Mouse (Mus musculus): Measurements from ENCODE around the gene Ppp1cb. TPM values are rescaled to one million over a fixed set of nuclear protein-coding genes. Genes with fewer than 3 reads are reported as not detected.

Ppp1cb gene
- polyA plus RNA-seq, 1 experiment: 4.5 TPM

- no peak overlapping the region for H3K4me3 ChIP-seq (ENCODE audit: low read depth, low read length)
- 46% methylated on average over 5 of the region's 5 CpGs for whole genome bisulfite sequencing
- H3K36me3 ChIP-seq (ENCODE audit: control insufficient read depth, insufficient read depth, low read length): no peaks in the 10 kb centered on the region
- TF ChIP-seq POLR2A (IDR thresholded peaks at IDR 0.05; ENCODE audit: low read depth, low read length) (no peak), CTCF (IDR thresholded peaks at IDR 0.05; ENCODE audit: extremely low read depth, insufficient read length, insufficient replicate concordance, low read depth, low read length) (no peak)
- H3K4me1 ChIP-seq (ENCODE audit: control insufficient read depth, insufficient read depth, insufficient read length, low read length): peaks cover 21% of the 10 kb centered on the region
- no peaks in the 10 kb centered on the region for H3K27me3 ChIP-seq (ENCODE audit: control insufficient read depth, insufficient read depth, low read length)
- H3K27ac ChIP-seq (ENCODE audit: insufficient read depth, low read depth, low read length): no peak overlapping the region
Measured at GRCm38 (mm10) chr5:32414461-32414985, 44.1 kb upstream of the Ppp1cb start.

- Histone ChIP-seq H3K27me3 (ENCODE audit: control insufficient read depth, insufficient read depth, low read length) (no peaks in the 10 kb centered on the region), H3K4me1 (ENCODE audit: control insufficient read depth, insufficient read depth, insufficient read length, low read length) (peaks cover 19% of the 10 kb centered on the region), H3K4me3 (ENCODE audit: low read depth, low read length) (no peak overlapping the region), H3K36me3 (ENCODE audit: control insufficient read depth, insufficient read depth, low read length) (no peaks in the 10 kb centered on the region), H3K27ac (ENCODE audit: insufficient read depth, low read depth, low read length) (no peak overlapping the region)
- no peak for TF ChIP-seq POLR2A (IDR thresholded peaks at IDR 0.05; ENCODE audit: low read depth, low read length)
- TF ChIP-seq CTCF (IDR thresholded peaks at IDR 0.05; ENCODE audit: extremely low read depth, insufficient read length, insufficient replicate concordance, low read depth, low read length): no peak
- 88% methylated on average over 6 of the region's 6 CpGs for WGBS
Measured at GRCm38 (mm10) chr5:32415554-32415953, 43.1 kb upstream of the Ppp1cb start.

GRCm38 (mm10) chr5:32416881-32417280 is 41.8 kb upstream of the Ppp1cb start:
- WGBS: 41% methylated on average over 4 of the region's 4 CpGs
- TF ChIP-seq CTCF (IDR thresholded peaks at IDR 0.05; ENCODE audit: extremely low read depth, insufficient read length, insufficient replicate concordance, low read depth, low read length) (no peak), POLR2A (IDR thresholded peaks at IDR 0.05; ENCODE audit: low read depth, low read length) (no peak)
- no peaks in the 10 kb centered on the region for H3K27me3 ChIP-seq (ENCODE audit: control insufficient read depth, insufficient read depth, low read length)
- no peak overlapping the region for H3K4me3 ChIP-seq (ENCODE audit: low read depth, low read length)
- peaks cover 13% of the 10 kb centered on the region for H3K4me1 ChIP-seq (ENCODE audit: control insufficient read depth, insufficient read depth, insufficient read length, low read length)
- H3K27ac ChIP-seq (ENCODE audit: insufficient read depth, low read depth, low read length): no peak overlapping the region
- H3K36me3 ChIP-seq (ENCODE audit: control insufficient read depth, insufficient read depth, low read length): no peaks in the 10 kb centered on the region

GRCm38 (mm10) chr5:32422081-32422589 is 36.5 kb upstream of the Ppp1cb start:
- Histone ChIP-seq H3K27ac (ENCODE audit: insufficient read depth, low read depth, low read length) (no peak overlapping the region), H3K27me3 (ENCODE audit: control insufficient read depth, insufficient read depth, low read length) (no peaks in the 10 kb centered on the region), H3K4me1 (ENCODE audit: control insufficient read depth, insufficient read depth, insufficient read length, low read length) (peaks cover 10% of the 10 kb centered on the region), H3K36me3 (ENCODE audit: control insufficient read depth, insufficient read depth, low read length) (no peaks in the 10 kb centered on the region), H3K4me3 (ENCODE audit: low read depth, low read length) (peak overlapping the region; percentile 38)
- 19% methylated on average over 15 of the region's 15 CpGs for WGBS
- TF ChIP-seq CTCF (IDR thresholded peaks at IDR 0.05; ENCODE audit: extremely low read depth, insufficient read length, insufficient replicate concordance, low read depth, low read length) (no peak), POLR2A (IDR thresholded peaks at IDR 0.05; ENCODE audit: low read depth, low read length) (no peak)

- Histone ChIP-seq H3K27ac (ENCODE audit: insufficient read depth, low read depth, low read length) (no peak overlapping the region), H3K27me3 (ENCODE audit: control insufficient read depth, insufficient read depth, low read length) (no peaks in the 10 kb centered on the region), H3K4me3 (ENCODE audit: low read depth, low read length) (no peak overlapping the region), H3K4me1 (ENCODE audit: control insufficient read depth, insufficient read depth, insufficient read length, low read length) (peaks cover 10% of the 10 kb centered on the region), H3K36me3 (ENCODE audit: control insufficient read depth, insufficient read depth, low read length) (no peaks in the 10 kb centered on the region)
- 71% methylated on average over 11 of the region's 11 CpGs for WGBS
- no peak for TF ChIP-seq CTCF (IDR thresholded peaks at IDR 0.05; ENCODE audit: extremely low read depth, insufficient read length, insufficient replicate concordance, low read depth, low read length)
- no peak for TF ChIP-seq POLR2A (IDR thresholded peaks at IDR 0.05; ENCODE audit: low read depth, low read length)
Measured at GRCm38 (mm10) chr5:32423339-32424046, 35.1 kb upstream of the Ppp1cb start.

GRCm38 (mm10) chr5:32424464-32424863 is 34.2 kb upstream of the Ppp1cb start:
- Histone ChIP-seq H3K27ac (ENCODE audit: insufficient read depth, low read depth, low read length) (no peak overlapping the region), H3K4me1 (ENCODE audit: control insufficient read depth, insufficient read depth, insufficient read length, low read length) (peaks cover 10% of the 10 kb centered on the region), H3K27me3 (ENCODE audit: control insufficient read depth, insufficient read depth, low read length) (no peaks in the 10 kb centered on the region), H3K4me3 (ENCODE audit: low read depth, low read length) (no peak overlapping the region), H3K36me3 (ENCODE audit: control insufficient read depth, insufficient read depth, low read length) (no peaks in the 10 kb centered on the region)
- WGBS: 93% methylated on average over 8 of the region's 8 CpGs
- TF ChIP-seq POLR2A (IDR thresholded peaks at IDR 0.05; ENCODE audit: low read depth, low read length) (no peak), CTCF (IDR thresholded peaks at IDR 0.05; ENCODE audit: extremely low read depth, insufficient read length, insufficient replicate concordance, low read depth, low read length) (no peak)

- TF ChIP-seq CTCF (IDR thresholded peaks at IDR 0.05; ENCODE audit: extremely low read depth, insufficient read length, insufficient replicate concordance, low read depth, low read length) (no peak), POLR2A (IDR thresholded peaks at IDR 0.05; ENCODE audit: low read depth, low read length) (no peak)
- H3K27ac ChIP-seq (ENCODE audit: insufficient read depth, low read depth, low read length): no peak overlapping the region
- peaks cover 10% of the 10 kb centered on the region for H3K4me1 ChIP-seq (ENCODE audit: control insufficient read depth, insufficient read depth, insufficient read length, low read length)
- 57% methylated on average over 14 of the region's 14 CpGs for WGBS
- no peaks in the 10 kb centered on the region for H3K36me3 ChIP-seq (ENCODE audit: control insufficient read depth, insufficient read depth, low read length)
- H3K4me3 ChIP-seq (ENCODE audit: low read depth, low read length): no peak overlapping the region
- no peaks in the 10 kb centered on the region for H3K27me3 ChIP-seq (ENCODE audit: control insufficient read depth, insufficient read depth, low read length)
Measured at GRCm38 (mm10) chr5:32425485-32426171, 33.0 kb upstream of the Ppp1cb start.
